Mouse (Mus musculus): Measurements from ENCODE around the gene Allc. TPM values are rescaled to one million over a fixed set of nuclear protein-coding genes. Genes with fewer than 3 reads are reported as not detected.

The Allc gene
- polyA plus RNA-seq, 1 experiment from 2014 or later: not detected

Other genes starting within 250 kb of the Allc start
- gene Dcdc2c, start 30.1 kb downstream of the Allc start, polyA plus RNA-seq (2016; fragmentation: Nextera tagmentation; extraction: Ambion mirVana): 0.13 TPM in 1 of 2 replicates, not detected in the other
- 6.3 and 6.5 TPM in 2 replicates for gene Colec11, start 40.9 kb upstream of the Allc start, polyA plus RNA-seq (2016; fragmentation: Nextera tagmentation; extraction: Ambion mirVana)
- 513 and 523 TPM in 2 replicates for gene Rps7, start 53.4 kb upstream of the Allc start, polyA plus RNA-seq (2016; fragmentation: Nextera tagmentation; extraction: Ambion mirVana)
- gene Rnaseh1, start 67.1 kb upstream of the Allc start, polyA plus RNA-seq (2016; fragmentation: Nextera tagmentation; extraction: Ambion mirVana): 17.8 and 18.1 TPM in 2 replicates
- 42.2 and 43.3 TPM in 2 replicates for gene Adi1, start 92.7 kb upstream of the Allc start, polyA plus RNA-seq (2016; fragmentation: Nextera tagmentation; extraction: Ambion mirVana)
- 33.5 and 35.1 TPM in 2 replicates for gene Trappc12, start 167.9 kb upstream of the Allc start, polyA plus RNA-seq (2016; fragmentation: Nextera tagmentation; extraction: Ambion mirVana)
- 20.9 and 25.2 TPM in 2 replicates for gene Eipr1, start 169.3 kb upstream of the Allc start, polyA plus RNA-seq (2016; fragmentation: Nextera tagmentation; extraction: Ambion mirVana)